Mouse (Mus musculus): ENCODE measurements at regions not wholly inside any gene's neighbourhood (a gene's known extent, or its start where the extent isn't known, plus 50 kb on each side); places are given as distances from the start of the nearest gene placed in this dataset.
"Not testable (repeated sequence)": the region's sequence is repeated elsewhere in the genome, so short reads cannot be mapped to it uniquely, and the experiment has no call there.

DNA sequence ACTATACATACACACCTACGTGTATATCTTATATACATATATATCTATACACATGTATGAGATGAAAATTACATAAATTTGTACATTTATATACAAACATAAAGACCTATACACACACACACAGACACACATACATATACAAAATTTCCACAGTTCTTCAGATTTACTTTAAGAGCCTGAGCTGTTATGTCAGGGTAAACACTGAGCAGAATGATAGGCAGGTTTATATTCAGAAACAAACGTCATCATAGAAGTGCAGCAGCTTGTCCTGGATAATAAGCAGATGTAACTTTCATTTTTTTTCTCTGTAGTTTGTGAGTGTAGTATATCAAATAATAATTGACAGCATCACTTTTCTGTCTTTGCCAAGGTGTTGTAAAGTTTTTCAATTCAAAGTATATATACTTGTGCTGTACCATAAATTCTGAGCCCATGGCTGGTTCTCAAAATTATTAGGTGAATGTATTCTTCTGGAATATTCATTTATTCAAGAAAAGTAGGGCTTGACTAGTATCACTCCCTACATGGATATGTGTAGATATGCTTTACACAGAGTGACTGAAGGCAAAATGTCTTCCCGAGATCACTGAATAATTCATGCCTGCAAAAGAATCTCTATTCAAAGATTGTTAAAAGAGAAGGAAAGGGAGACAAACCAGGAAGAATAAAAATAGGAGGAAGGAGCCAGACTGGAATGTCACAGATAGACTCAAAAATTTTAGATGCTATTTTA, 583.8 kb upstream of the Brinp3 start:
- DNase-seq (ENCODE audit: extremely low read depth, insufficient read length, low spot score): no peak

DNA sequence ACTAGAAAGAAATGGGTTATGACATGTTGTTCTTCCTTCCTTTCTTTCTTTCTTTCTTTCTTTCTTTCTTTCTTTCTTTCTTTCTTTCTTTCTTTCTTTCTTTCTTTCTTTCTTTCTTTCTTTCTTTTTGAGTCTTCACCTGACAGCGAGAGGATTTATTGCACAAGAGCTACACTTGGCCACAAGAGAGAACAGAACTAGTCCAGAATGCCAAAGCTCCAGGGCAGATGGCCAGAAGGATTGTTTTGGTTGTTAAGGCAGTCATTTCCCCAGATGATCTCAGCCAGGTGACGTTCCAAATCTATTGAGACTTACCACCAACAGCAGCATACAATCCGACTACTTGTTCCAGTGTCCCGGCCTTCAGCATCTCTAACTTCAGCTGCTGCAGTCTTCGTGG, 558.8 kb upstream of the Brinp3 start:
- DNase-seq (ENCODE audit: extremely low read depth, insufficient read length, low spot score): peak; percentile 14

DNA sequence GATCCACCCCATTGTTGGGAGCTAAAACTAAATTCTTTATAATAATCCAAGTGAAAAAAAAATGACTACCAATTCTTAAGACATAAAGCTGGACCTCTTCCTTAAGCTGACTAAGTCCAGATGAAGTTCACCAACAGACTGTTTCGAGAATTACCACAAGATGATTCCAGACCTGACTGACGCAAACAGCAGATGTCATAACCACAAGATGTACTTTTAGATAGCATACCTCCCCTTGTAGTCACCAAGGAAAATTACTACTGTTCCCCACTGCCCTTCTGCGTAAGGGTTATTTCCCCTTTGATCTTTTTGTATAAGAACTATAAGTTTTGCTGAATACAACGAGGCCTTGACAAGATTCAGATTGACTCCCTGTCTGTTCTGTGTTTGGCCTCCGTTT, 536.8 kb upstream of the Brinp3 start:
- not testable (repeated sequence) for DNase-seq (ENCODE audit: extremely low read depth, insufficient read length, low spot score)

GRCm38 (mm10) chr1:145962303-145962702, 532.3 kb upstream of the Brinp3 start:
- DNase-seq (ENCODE audit: extremely low read depth, insufficient read length, low spot score): no peak

DNA sequence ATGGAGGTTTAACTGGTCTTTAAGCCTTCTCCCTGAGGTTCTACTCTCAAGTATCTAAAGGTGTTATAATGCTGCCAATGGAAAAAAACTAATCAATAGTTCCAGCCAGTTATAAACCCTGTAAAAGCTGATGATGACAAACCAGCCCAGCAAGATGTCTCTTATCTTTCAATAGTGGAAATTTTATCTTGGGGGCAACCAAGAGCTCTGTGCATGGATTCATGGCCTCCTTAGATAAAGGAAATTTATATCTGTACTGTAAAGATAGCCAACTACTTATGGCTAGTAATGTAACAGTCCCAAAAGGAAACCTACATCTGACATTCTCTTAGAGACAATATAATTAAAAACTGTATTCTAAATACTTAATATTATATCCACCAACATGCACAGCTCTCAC, 526.5 kb upstream of the Brinp3 start:
- no peak for DNase-seq (ENCODE audit: extremely low read depth, insufficient read length, low spot score)

GRCm38 (mm10) chr1:145972416-145972815, 522.1 kb upstream of the Brinp3 start:
- DNase-seq (ENCODE audit: extremely low read depth, insufficient read length, low spot score): no peak

- DNase-seq (ENCODE audit: extremely low read depth, insufficient read length, low spot score): no peak
Measured at GRCm38 (mm10) chr1:146002010-146002409, 492.6 kb upstream of the Brinp3 start.

DNA sequence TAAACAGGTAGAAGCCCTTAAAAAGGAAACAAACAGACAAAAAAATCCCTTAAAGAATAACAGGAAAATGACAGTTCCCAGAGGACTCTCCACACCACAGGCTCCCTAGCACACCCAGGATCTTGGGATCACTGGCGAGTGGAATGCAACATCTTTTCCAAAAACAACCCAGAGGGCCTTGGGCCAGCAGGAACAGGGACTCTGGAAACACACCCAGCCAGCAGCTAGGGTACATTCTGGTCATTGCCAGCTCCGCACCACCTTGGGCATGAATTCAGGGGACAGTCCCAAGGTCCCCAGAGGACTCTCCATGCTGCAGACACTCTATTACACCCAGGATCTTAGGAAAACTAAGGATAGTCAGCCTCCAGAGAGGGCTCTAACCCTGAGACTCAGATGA, 479.5 kb upstream of the Brinp3 start:
- no peak for DNase-seq (ENCODE audit: extremely low read depth, insufficient read length, low spot score)

DNA sequence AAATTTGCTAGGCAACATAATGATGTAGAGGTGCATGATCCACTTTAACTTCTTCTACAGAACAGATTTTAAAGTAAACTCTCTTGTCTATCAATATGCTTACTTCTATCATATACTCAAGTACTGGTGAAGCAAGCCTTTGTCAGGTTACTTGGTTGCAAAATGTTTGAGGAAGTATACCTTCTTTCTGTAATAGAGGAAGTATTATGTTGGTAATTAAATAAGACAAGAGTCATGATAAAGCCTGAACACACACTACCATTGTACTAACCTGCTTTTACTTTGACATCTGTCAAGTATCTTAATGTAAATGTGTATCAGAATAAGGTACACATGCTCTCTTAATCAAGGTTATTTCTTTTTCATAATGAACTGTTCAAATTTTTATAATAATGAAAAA, 467.9 kb upstream of the Brinp3 start:
- no peak for DNase-seq (ENCODE audit: extremely low read depth, insufficient read length, low spot score)

DNA sequence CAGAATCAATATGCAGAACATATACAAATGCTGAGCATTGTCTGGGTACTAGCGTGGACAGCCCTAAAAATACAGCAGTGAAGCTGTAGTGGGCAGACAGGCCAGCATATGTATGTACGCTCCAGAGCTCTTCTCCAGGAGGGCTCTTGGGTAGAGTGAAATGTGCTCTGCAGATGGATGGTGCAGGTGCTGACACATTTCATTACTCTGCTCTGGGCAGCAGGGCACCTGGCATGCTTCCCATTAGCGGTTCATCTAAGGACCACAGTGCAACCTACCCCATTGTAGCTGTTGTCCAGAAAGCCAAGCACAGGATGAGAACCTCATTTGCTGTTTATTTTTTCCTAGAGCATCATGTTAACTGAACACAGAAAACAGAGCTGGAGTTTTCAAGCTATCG, 466.9 kb upstream of the Brinp3 start:
- DNase-seq (ENCODE audit: extremely low read depth, insufficient read length, low spot score): no peak

DNA sequence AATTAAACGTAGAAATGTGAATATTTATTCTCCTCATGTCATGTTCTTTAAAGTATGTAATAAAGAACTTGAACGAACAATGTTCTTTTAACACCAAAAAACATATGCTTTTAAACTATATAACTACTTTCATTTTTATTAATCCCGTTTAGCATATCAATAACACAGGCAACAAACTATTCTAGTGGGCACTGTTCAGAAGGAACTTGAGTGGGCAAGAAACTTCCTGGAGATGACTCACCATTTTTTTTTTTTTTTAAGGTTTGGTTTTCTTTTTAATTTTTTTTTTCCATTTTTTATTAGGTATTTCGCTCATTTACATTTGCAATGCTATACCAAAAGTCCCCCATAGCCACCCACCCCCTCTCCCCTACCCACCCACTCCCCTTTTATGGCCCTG, 462.2 kb upstream of the Brinp3 start:
- not testable (repeated sequence) for DNase-seq (ENCODE audit: extremely low read depth, insufficient read length, low spot score)

DNA sequence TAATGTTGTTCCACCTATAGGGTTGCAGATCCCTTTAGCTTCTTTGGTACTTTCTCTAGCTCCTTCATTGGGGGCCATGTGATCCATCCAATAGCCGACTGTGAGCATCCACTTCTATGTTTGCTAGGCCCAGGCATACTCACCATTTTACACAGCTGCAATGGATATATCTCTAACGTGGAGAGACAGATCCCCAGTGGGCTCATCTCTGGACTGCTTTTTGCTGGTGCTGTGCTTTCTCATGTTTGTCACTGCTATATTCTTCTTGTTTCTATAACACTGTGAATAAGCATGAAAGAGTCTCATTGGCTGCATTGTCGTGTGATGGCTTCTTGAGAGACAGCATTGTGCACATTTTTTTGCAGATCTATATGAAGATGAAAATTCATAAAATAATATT, 461.6 kb upstream of the Brinp3 start:
- not testable (repeated sequence) for DNase-seq (ENCODE audit: extremely low read depth, insufficient read length, low spot score)

DNA sequence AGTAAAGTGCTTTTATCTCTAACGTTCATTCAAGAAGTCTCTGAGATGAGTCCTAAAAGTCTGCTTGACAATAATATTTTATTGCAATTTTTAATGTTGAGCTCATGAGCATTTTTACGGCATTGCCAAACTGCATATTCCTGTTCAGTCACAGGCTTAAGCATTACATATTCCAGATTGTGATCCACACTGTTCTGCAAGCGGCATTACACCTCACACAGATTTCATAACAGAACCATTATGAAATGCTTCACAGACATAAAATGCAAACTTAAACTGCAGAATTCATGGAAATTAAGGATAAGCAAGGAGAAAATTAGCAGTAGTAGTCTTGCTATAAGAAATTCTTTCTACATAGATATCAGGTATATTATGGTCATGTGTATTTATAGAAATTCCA, 442.1 kb upstream of the Brinp3 start:
- DNase-seq (ENCODE audit: extremely low read depth, insufficient read length, low spot score): no peak
